Mouse (Mus musculus): Measurements from ENCODE around the gene Cds1. TPM values are rescaled to one million over a fixed set of nuclear protein-coding genes. Genes with fewer than 3 reads are reported as not detected.

Gene Cds1
- polyA plus RNA-seq, 1 experiment from 2014 or later = 8.6 TPM

- H3K9ac ChIP-seq = no peak overlapping the region
- H3K36me3 ChIP-seq (replicated peaks; ENCODE audit: control insufficient read depth, insufficient read depth) = no peaks in the 10 kb centered on the region
- DNase-seq (ENCODE audit: low spot score) (no peak), ATAC-seq (ENCODE audit: low FRiP score) (no peak)
- H3K4me2 ChIP-seq (replicated peaks) = no peak overlapping the region
- peaks cover 68% of the 10 kb centered on the region for H3K27me3 ChIP-seq (ENCODE audit: control insufficient read depth, insufficient read depth, low read length)
- H3K4me3 ChIP-seq (replicated peaks; ENCODE audit: low read length) = no peak overlapping the region
- no peak overlapping the region for H3K27ac ChIP-seq
- 65% methylated on average over 6 of the region's 6 CpGs for WGBS
- H3K9me3 ChIP-seq (ENCODE audit: control insufficient read depth, low read length) = no peaks in the 10 kb centered on the region
- H3K4me1 ChIP-seq (replicated peaks; ENCODE audit: control insufficient read depth, insufficient read depth, low read length) = peaks cover 5% of the 10 kb centered on the region; the same call in 1 of the 2 replicates
These were observed 2.6 kb downstream of the Cds1 start for GRCm38 (mm10) chr5:101767486-101767885.

- WGBS = 91% methylated on average over 7 of the region's 7 CpGs
- ATAC-seq (ENCODE audit: low FRiP score) (no peak), DNase-seq (ENCODE audit: low spot score) (no peak)
- no peaks in the 10 kb centered on the region for H3K36me3 ChIP-seq (replicated peaks; ENCODE audit: control insufficient read depth, insufficient read depth)
- peaks cover 5% of the 10 kb centered on the region; the same call in 1 of the 2 replicates for H3K4me1 ChIP-seq (replicated peaks; ENCODE audit: control insufficient read depth, insufficient read depth, low read length)
- peaks cover 59% of the 10 kb centered on the region for H3K27me3 ChIP-seq (ENCODE audit: control insufficient read depth, insufficient read depth, low read length)
- H3K9ac ChIP-seq = no peak overlapping the region
- no peaks in the 10 kb centered on the region for H3K9me3 ChIP-seq (ENCODE audit: control insufficient read depth, low read length)
- H3K4me2 ChIP-seq (replicated peaks) = no peak overlapping the region
- no peak overlapping the region for H3K27ac ChIP-seq
- H3K4me3 ChIP-seq (replicated peaks; ENCODE audit: low read length) = no peak overlapping the region
These were observed 3.6 kb downstream of the Cds1 start for GRCm38 (mm10) chr5:101768558-101768957.

GRCm38 (mm10) chr5:101772621-101773020, 7.7 kb downstream of the Cds1 start:
- H3K4me3 ChIP-seq (replicated peaks; ENCODE audit: low read length) = no peak overlapping the region
- 83% methylated on average over 9 of the region's 9 CpGs for WGBS
- no peaks in the 10 kb centered on the region for H3K36me3 ChIP-seq (replicated peaks; ENCODE audit: control insufficient read depth, insufficient read depth)
- H3K27me3 ChIP-seq (ENCODE audit: control insufficient read depth, insufficient read depth, low read length) = peaks cover 21% of the 10 kb centered on the region
- ATAC-seq (ENCODE audit: low FRiP score) = no peak
- H3K9ac ChIP-seq = no peak overlapping the region
- no peak overlapping the region for H3K4me2 ChIP-seq (replicated peaks)
- H3K4me1 ChIP-seq (replicated peaks; ENCODE audit: control insufficient read depth, insufficient read depth, low read length) = no peaks in the 10 kb centered on the region
- DNase-seq (ENCODE audit: low spot score) = no peak
- H3K27ac ChIP-seq = no peak overlapping the region
- H3K9me3 ChIP-seq (ENCODE audit: control insufficient read depth, low read length) = no peaks in the 10 kb centered on the region

- Histone ChIP-seq H3K27ac (no peak overlapping the region), H3K4me3 (replicated peaks; ENCODE audit: low read length) (no peak overlapping the region), H3K27me3 (ENCODE audit: control insufficient read depth, insufficient read depth, low read length) (no peaks in the 10 kb centered on the region), H3K9ac (no peak overlapping the region), H3K9me3 (ENCODE audit: control insufficient read depth, low read length) (no peaks in the 10 kb centered on the region), H3K36me3 (replicated peaks; ENCODE audit: control insufficient read depth, insufficient read depth) (no peaks in the 10 kb centered on the region), H3K4me2 (replicated peaks) (no peak overlapping the region), H3K4me1 (replicated peaks; ENCODE audit: control insufficient read depth, insufficient read depth, low read length) (no peaks in the 10 kb centered on the region)
- 90% methylated on average over 8 of the region's 8 CpGs for WGBS
- no peak for ATAC-seq (ENCODE audit: low FRiP score)
- DNase-seq (ENCODE audit: low spot score) = no peak
These were observed 10.3 kb downstream of the Cds1 start for GRCm38 (mm10) chr5:101775262-101775661.

- Histone ChIP-seq H3K4me2 (replicated peaks) (no peak overlapping the region), H3K27me3 (ENCODE audit: control insufficient read depth, insufficient read depth, low read length) (no peaks in the 10 kb centered on the region), H3K9me3 (ENCODE audit: control insufficient read depth, low read length) (no peaks in the 10 kb centered on the region), H3K4me1 (replicated peaks; ENCODE audit: control insufficient read depth, insufficient read depth, low read length) (no peaks in the 10 kb centered on the region), H3K4me3 (replicated peaks; ENCODE audit: low read length) (no peak overlapping the region), H3K36me3 (replicated peaks; ENCODE audit: control insufficient read depth, insufficient read depth) (no peaks in the 10 kb centered on the region), H3K27ac (no peak overlapping the region), H3K9ac (no peak overlapping the region)
- DNase-seq (ENCODE audit: low spot score) (no peak), ATAC-seq (ENCODE audit: low FRiP score) (no peak)
- 82% methylated on average over 8 of the region's 8 CpGs for WGBS
These were observed 11.6 kb downstream of the Cds1 start for GRCm38 (mm10) chr5:101776528-101776927.

GRCm38 (mm10) chr5:101779376-101779863, 14.5 kb downstream of the Cds1 start:
- WGBS = 76% methylated on average over 15 of the region's 15 CpGs

GRCm38 (mm10) chr5:101780918-101781317, 16.0 kb downstream of the Cds1 start:
- Histone ChIP-seq H3K4me1 (replicated peaks; ENCODE audit: control insufficient read depth, insufficient read depth, low read length) (no peaks in the 10 kb centered on the region), H3K27me3 (ENCODE audit: control insufficient read depth, insufficient read depth, low read length) (no peaks in the 10 kb centered on the region), H3K9ac (no peak overlapping the region), H3K9me3 (ENCODE audit: control insufficient read depth, low read length) (no peaks in the 10 kb centered on the region), H3K4me2 (replicated peaks) (no peak overlapping the region), H3K4me3 (replicated peaks; ENCODE audit: low read length) (no peak overlapping the region), H3K36me3 (replicated peaks; ENCODE audit: control insufficient read depth, insufficient read depth) (no peaks in the 10 kb centered on the region), H3K27ac (no peak overlapping the region)
- DNase-seq (ENCODE audit: low spot score) (no peak), ATAC-seq (ENCODE audit: low FRiP score) (no peak)
- 88% methylated on average over 4 of the region's 4 CpGs for WGBS

More at GRCm38 (mm10) chr5:101779376-101779863, 14.5 kb downstream of the Cds1 start:
- Histone ChIP-seq H3K9me3 (ENCODE audit: control insufficient read depth, low read length) (no peaks in the 10 kb centered on the region), H3K9ac (no peak overlapping the region), H3K36me3 (replicated peaks; ENCODE audit: control insufficient read depth, insufficient read depth) (no peaks in the 10 kb centered on the region), H3K27me3 (ENCODE audit: control insufficient read depth, insufficient read depth, low read length) (no peaks in the 10 kb centered on the region), H3K4me2 (replicated peaks) (no peak overlapping the region), H3K27ac (no peak overlapping the region), H3K4me3 (replicated peaks; ENCODE audit: low read length) (no peak overlapping the region), H3K4me1 (replicated peaks; ENCODE audit: control insufficient read depth, insufficient read depth, low read length) (no peaks in the 10 kb centered on the region)
- ATAC-seq (ENCODE audit: low FRiP score) = no peak
- no peak for DNase-seq (ENCODE audit: low spot score)

- H3K4me3 ChIP-seq (replicated peaks; ENCODE audit: low read length) = no peak overlapping the region
- WGBS = 93% methylated on average over 3 of the region's 3 CpGs
- H3K4me1 ChIP-seq (replicated peaks; ENCODE audit: control insufficient read depth, insufficient read depth, low read length) = no peaks in the 10 kb centered on the region
- H3K9ac ChIP-seq = no peak overlapping the region
- H3K9me3 ChIP-seq (ENCODE audit: control insufficient read depth, low read length) = no peaks in the 10 kb centered on the region
- no peak overlapping the region for H3K4me2 ChIP-seq (replicated peaks)
- no peaks in the 10 kb centered on the region for H3K27me3 ChIP-seq (ENCODE audit: control insufficient read depth, insufficient read depth, low read length)
- ATAC-seq (ENCODE audit: low FRiP score) (no peak), DNase-seq (ENCODE audit: low spot score) (no peak)
- H3K27ac ChIP-seq = no peak overlapping the region
- no peaks in the 10 kb centered on the region for H3K36me3 ChIP-seq (replicated peaks; ENCODE audit: control insufficient read depth, insufficient read depth)
These were observed 19.4 kb downstream of the Cds1 start for GRCm38 (mm10) chr5:101784328-101784727.

GRCm38 (mm10) chr5:101784787-101785186, 19.9 kb downstream of the Cds1 start:
- no peaks in the 10 kb centered on the region for H3K27me3 ChIP-seq (ENCODE audit: control insufficient read depth, insufficient read depth, low read length)
- 97% methylated on average over 2 of the region's 2 CpGs for WGBS
- no peak overlapping the region for H3K9ac ChIP-seq
- H3K27ac ChIP-seq = no peak overlapping the region
- ATAC-seq (ENCODE audit: low FRiP score) (no peak), DNase-seq (ENCODE audit: low spot score) (no peak)
- no peaks in the 10 kb centered on the region for H3K36me3 ChIP-seq (replicated peaks; ENCODE audit: control insufficient read depth, insufficient read depth)
- H3K4me1 ChIP-seq (replicated peaks; ENCODE audit: control insufficient read depth, insufficient read depth, low read length) = no peaks in the 10 kb centered on the region
- no peak overlapping the region for H3K4me2 ChIP-seq (replicated peaks)
- H3K4me3 ChIP-seq (replicated peaks; ENCODE audit: low read length) = no peak overlapping the region
- no peaks in the 10 kb centered on the region for H3K9me3 ChIP-seq (ENCODE audit: control insufficient read depth, low read length)

Measured in hindbrain, embryonic 14.5 days (tissue).